Mouse (Mus musculus): ENCODE measurements around the gene Itprid1. TPM values are rescaled to one million over a fixed set of nuclear protein-coding genes. Genes with fewer than 3 reads are reported as not detected.

Itprid1 gene
- polyA plus RNA-seq, 1 experiment from 2014 or later: 0.40 TPM

DNA sequence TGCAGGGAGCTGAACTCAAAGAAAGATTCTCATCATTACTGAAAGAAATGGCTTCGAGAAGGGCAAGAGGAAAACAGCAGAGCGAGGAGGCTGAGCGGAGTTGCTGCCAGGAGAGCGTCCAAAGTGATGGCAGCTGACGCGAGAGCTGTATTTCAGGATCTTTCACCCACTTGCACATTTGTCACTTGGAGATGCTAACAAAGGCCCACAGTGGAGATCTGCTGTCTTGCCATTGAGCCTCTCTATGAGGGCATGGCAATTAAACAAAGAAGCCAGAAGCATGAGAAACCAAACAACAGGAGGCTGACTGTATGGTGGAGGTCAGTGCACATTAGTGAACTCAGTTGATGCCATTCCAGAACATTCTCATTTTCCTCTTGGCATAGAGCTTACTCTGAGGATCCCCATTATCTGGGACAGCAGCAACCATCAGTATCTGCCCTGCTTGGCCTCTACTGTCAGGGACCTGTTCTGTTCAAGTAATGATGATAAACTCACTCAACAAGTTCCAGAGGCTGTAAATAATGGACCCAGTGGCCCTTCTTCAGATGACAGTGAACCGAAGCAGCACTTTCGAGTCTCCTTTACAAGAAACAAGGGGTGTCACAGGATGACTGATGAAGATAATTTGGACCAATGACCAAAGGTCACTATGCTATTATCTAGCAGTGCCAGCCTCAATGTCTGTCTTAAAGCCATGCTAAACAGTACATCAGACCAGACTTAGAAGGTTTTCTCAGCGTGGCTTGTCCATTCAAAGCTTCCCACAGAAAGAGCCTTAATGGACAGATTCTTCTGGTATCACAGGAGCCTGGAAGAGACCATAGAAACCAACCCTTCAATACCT is 31.2 kb upstream of the Itprid1 start:
- 70% methylated on average over 9 of the region's 9 CpGs for WGBS
- Histone ChIP-seq H3K4me3 (replicated peaks; ENCODE audit: low read length) (no peak overlapping the region), H3K4me2 (ENCODE audit: low read depth, low read length) (no peak overlapping the region), H3K27me3 (ENCODE audit: control insufficient read depth, insufficient read depth, low read length) (no peaks in the 10 kb centered on the region), H3K4me1 (ENCODE audit: control insufficient read depth, insufficient read depth, low read length) (no peaks in the 10 kb centered on the region), H3K36me3 (ENCODE audit: control insufficient read depth, insufficient read depth, low read length) (no peaks in the 10 kb centered on the region), H3K9me3 (replicated peaks; ENCODE audit: control insufficient read depth, low read length) (no peaks in the 10 kb centered on the region), H3K9ac (ENCODE audit: low read length) (no peak overlapping the region), H3K27ac (ENCODE audit: low read length) (no peak overlapping the region)
- no peak for ATAC-seq (ENCODE audit: insufficient read depth, low FRiP score)

DNA sequence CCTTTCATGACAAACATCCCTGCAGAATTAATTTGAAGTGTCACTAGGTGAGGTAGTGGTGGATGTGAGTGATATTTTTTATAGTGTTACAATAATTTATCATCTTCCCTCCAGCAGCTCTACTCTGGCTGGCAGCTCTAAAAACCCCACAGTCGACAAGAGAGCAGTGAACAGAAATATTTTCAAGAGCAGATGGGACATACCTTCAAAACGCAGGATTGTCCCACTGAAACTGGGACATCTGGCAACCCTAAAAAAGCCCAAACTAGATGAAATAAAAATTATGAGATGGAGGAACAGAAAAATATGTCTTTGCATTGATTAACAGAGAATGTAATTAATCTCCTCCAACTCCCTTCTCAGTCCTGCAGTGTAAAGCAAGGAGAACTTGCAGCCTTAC is 30.2 kb upstream of the Itprid1 start:
- ATAC-seq (ENCODE audit: insufficient read depth, low FRiP score): no peak

DNA sequence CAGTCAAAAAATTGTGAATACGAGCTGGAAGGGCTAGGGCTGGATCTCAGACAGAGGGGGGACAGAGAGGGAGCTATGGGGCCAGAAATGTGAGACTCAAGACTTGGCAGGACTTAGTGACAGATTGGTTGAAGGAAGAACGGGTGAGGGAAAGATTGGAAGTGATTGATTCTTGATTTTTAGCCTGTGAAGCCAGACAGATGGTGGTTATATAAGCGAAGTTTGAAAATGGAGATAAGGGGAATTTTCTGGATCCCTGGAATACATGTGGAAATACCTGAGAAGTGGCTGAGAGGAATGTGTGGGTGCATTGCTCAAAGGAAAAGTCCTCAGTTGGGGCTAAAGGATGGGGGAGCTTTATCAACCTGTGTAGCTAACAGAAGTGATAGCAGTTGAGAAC is 28.0 kb upstream of the Itprid1 start:
- Histone ChIP-seq H3K4me2 (ENCODE audit: low read depth, low read length) (no peak overlapping the region), H3K4me1 (ENCODE audit: control insufficient read depth, insufficient read depth, low read length) (no peaks in the 10 kb centered on the region), H3K9ac (ENCODE audit: low read length) (no peak overlapping the region), H3K36me3 (ENCODE audit: control insufficient read depth, insufficient read depth, low read length) (no peaks in the 10 kb centered on the region), H3K9me3 (replicated peaks; ENCODE audit: control insufficient read depth, low read length) (no peaks in the 10 kb centered on the region), H3K4me3 (replicated peaks; ENCODE audit: low read length) (no peak overlapping the region), H3K27me3 (ENCODE audit: control insufficient read depth, insufficient read depth, low read length) (no peaks in the 10 kb centered on the region), H3K27ac (ENCODE audit: low read length) (no peak overlapping the region)
- no peak for ATAC-seq (ENCODE audit: insufficient read depth, low FRiP score)
- 51% methylated on average over 3 of the region's 3 CpGs for WGBS

More for the DNA sequence above, 30.2 kb upstream of the Itprid1 start:
- H3K27me3 ChIP-seq (ENCODE audit: control insufficient read depth, insufficient read depth, low read length): no peaks in the 10 kb centered on the region
- H3K9me3 ChIP-seq (replicated peaks; ENCODE audit: control insufficient read depth, low read length): no peaks in the 10 kb centered on the region
- no peaks in the 10 kb centered on the region for H3K36me3 ChIP-seq (ENCODE audit: control insufficient read depth, insufficient read depth, low read length)
- no peak overlapping the region for H3K9ac ChIP-seq (ENCODE audit: low read length)
- no peak overlapping the region for H3K4me2 ChIP-seq (ENCODE audit: low read depth, low read length)
- no peak overlapping the region for H3K4me3 ChIP-seq (replicated peaks; ENCODE audit: low read length)
- no peak overlapping the region for H3K27ac ChIP-seq (ENCODE audit: low read length)
- H3K4me1 ChIP-seq (ENCODE audit: control insufficient read depth, insufficient read depth, low read length): no peaks in the 10 kb centered on the region
- WGBS: 67% methylated on average over 2 of the region's 2 CpGs

DNA sequence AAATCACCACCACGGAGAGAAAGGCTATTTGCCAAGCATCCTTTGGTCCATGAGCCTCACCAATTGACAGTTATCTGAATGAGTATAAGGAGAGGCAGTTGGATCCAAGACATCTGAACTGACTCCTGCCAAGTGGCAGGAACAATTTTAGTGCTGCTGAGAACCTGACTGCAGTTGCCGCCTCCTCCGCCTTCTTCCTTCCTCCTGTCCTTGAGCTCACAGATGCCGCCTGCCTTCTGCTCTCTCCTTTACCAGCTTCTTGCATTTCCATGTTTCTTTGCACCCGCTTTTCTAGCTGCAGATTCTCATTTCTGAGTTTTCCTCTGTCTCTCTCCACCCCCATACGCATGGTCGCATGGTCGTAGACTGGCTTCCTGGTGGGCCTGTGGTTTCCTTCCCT is 25.5 kb upstream of the Itprid1 start:
- Histone ChIP-seq H3K9me3 (replicated peaks; ENCODE audit: control insufficient read depth, low read length) (no peaks in the 10 kb centered on the region), H3K9ac (ENCODE audit: low read length) (no peak overlapping the region), H3K4me1 (ENCODE audit: control insufficient read depth, insufficient read depth, low read length) (peaks cover 2% of the 10 kb centered on the region; the same call in 1 of the 2 replicates), H3K4me2 (ENCODE audit: low read depth, low read length) (no peak overlapping the region), H3K27ac (ENCODE audit: low read length) (no peak overlapping the region), H3K36me3 (ENCODE audit: control insufficient read depth, insufficient read depth, low read length) (no peaks in the 10 kb centered on the region), H3K4me3 (replicated peaks; ENCODE audit: low read length) (no peak overlapping the region), H3K27me3 (ENCODE audit: control insufficient read depth, insufficient read depth, low read length) (no peaks in the 10 kb centered on the region)
- ATAC-seq (ENCODE audit: insufficient read depth, low FRiP score): no peak
- WGBS: 82% methylated on average over 8 of the region's 8 CpGs

DNA sequence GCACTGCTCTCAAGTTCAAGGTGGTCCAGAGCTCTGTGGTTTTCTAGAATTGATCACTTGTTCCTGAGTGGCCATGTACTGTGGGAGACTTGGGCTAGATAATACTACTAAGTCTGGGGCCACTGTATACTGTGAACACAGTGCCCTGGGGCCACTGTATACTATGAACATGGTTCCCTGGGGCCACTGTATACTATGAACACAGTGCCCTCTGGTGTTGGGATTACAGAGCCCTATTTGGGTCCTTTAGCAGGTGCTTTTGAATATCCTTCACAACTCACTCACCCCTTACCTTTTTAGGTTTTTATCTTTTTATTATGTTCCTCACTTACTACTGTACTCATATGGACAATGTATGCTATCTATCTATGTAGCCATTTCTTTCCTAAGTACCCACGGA is 24.3 kb upstream of the Itprid1 start:
- Histone ChIP-seq H3K27ac (ENCODE audit: low read length) (no peak overlapping the region), H3K9me3 (replicated peaks; ENCODE audit: control insufficient read depth, low read length) (no peaks in the 10 kb centered on the region), H3K27me3 (ENCODE audit: control insufficient read depth, insufficient read depth, low read length) (no peaks in the 10 kb centered on the region), H3K9ac (ENCODE audit: low read length) (no peak overlapping the region), H3K4me3 (replicated peaks; ENCODE audit: low read length) (no peak overlapping the region), H3K36me3 (ENCODE audit: control insufficient read depth, insufficient read depth, low read length) (no peaks in the 10 kb centered on the region), H3K4me2 (ENCODE audit: low read depth, low read length) (no peak overlapping the region), H3K4me1 (ENCODE audit: control insufficient read depth, insufficient read depth, low read length) (peaks cover 2% of the 10 kb centered on the region; the same call in 1 of the 2 replicates)
- 69% methylated on average over 1 of the region's 1 CpGs for WGBS
- no peak for ATAC-seq (ENCODE audit: insufficient read depth, low FRiP score)

DNA sequence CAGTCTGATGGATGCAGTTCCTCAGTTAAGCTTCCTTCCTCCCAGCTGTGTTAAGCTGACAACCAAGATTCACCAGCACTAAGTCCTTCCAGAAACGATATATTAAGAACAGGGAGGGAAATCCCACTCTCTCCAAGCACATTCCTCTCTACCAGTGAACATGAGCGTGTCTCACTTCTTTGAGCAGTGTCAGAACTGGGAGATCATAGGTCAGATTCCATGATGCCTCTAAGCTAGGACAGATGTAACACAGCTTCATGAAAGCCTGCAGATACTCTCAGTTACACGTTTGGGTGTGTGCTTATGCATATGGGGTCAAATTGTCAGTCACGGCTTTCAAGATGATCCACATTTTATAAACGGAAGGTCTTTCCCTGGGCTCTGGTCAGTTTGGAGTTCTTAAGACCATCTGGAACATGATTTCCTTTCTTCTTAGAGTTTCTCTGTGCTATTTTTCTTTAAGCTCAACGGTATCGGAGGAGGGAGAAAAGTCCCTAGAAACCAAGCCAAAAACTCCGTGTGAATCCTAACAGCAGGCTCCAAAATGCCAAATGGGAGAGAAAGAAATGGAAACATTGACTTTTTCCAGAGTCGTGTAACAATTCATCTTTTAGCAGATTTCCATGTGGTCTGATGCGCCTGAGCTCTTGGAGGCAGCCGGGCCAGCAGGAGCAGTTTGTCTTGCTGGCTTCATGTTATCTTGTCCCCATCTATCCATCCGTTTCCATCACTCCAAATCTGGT is 22.3 kb upstream of the Itprid1 start:
- H3K4me2 ChIP-seq (ENCODE audit: low read depth, low read length): no peak overlapping the region
- H3K36me3 ChIP-seq (ENCODE audit: control insufficient read depth, insufficient read depth, low read length): no peaks in the 10 kb centered on the region
- WGBS: 42% methylated on average over 12 of the region's 12 CpGs
- no peak overlapping the region for H3K9ac ChIP-seq (ENCODE audit: low read length)
- H3K4me3 ChIP-seq (replicated peaks; ENCODE audit: low read length): no peak overlapping the region
- ATAC-seq (ENCODE audit: insufficient read depth, low FRiP score): peak; percentile 78; the same call in 1 of the 2 replicates
- H3K9me3 ChIP-seq (replicated peaks; ENCODE audit: control insufficient read depth, low read length): no peaks in the 10 kb centered on the region
- peaks cover 2% of the 10 kb centered on the region; the same call in 1 of the 2 replicates for H3K4me1 ChIP-seq (ENCODE audit: control insufficient read depth, insufficient read depth, low read length)
- no peak overlapping the region for H3K27ac ChIP-seq (ENCODE audit: low read length)
- H3K27me3 ChIP-seq (ENCODE audit: control insufficient read depth, insufficient read depth, low read length): no peaks in the 10 kb centered on the region

DNA sequence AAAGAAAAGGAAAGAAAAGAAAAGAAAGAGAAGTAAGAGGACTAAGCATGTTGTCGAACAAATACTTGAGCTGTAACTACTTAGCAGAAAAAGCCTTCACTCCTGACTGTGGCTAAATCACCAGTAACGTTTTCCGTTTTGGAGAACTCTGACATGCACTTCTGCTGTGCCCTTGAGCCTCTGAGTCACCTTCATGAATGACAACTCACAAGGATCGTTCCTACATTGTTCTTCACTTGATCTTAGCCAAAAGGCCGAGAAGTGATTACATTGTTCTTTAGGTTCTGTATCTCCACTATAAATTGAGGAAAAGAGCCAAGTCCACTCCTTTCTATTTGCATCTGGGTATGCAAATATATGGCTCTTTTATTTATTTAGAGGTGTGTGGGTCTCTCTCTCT is 19.8 kb upstream of the Itprid1 start:
- Histone ChIP-seq H3K27me3 (ENCODE audit: control insufficient read depth, insufficient read depth, low read length) (no peaks in the 10 kb centered on the region), H3K4me1 (ENCODE audit: control insufficient read depth, insufficient read depth, low read length) (peaks cover 2% of the 10 kb centered on the region; the same call in 1 of the 2 replicates), H3K27ac (ENCODE audit: low read length) (no peak overlapping the region), H3K4me3 (replicated peaks; ENCODE audit: low read length) (no peak overlapping the region), H3K4me2 (ENCODE audit: low read depth, low read length) (no peak overlapping the region), H3K9ac (ENCODE audit: low read length) (no peak overlapping the region), H3K36me3 (ENCODE audit: control insufficient read depth, insufficient read depth, low read length) (no peaks in the 10 kb centered on the region), H3K9me3 (replicated peaks; ENCODE audit: control insufficient read depth, low read length) (no peaks in the 10 kb centered on the region)
- 70% methylated on average over 5 of the region's 5 CpGs for whole genome bisulfite sequencing
- ATAC-seq (ENCODE audit: insufficient read depth, low FRiP score): no peak

DNA sequence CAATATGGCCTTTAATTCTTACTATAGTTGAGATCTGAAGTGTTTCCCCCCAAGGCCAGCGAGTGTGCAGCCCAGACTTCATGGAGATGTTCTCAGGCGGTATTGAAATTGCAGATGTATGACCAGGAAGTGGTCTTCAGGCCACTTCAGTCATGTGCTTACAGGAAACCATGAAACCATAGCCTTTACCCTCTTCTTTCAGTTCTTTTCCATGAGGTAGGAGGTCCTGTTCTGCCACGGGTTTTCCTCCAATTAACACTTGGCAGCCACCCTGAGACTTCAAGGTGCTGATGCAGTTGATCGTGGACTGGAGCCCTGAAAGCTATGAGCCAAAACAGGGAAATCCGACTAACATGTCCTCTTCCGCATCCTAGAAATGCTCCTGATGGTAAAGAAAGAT is 7.0 kb upstream of the Itprid1 start:
- no peaks in the 10 kb centered on the region for H3K4me1 ChIP-seq (ENCODE audit: control insufficient read depth, insufficient read depth, low read length)
- H3K4me3 ChIP-seq (replicated peaks; ENCODE audit: low read length): no peak overlapping the region
- no peak overlapping the region for H3K27ac ChIP-seq (ENCODE audit: low read length)
- H3K9me3 ChIP-seq (replicated peaks; ENCODE audit: control insufficient read depth, low read length): no peaks in the 10 kb centered on the region
- H3K36me3 ChIP-seq (ENCODE audit: control insufficient read depth, insufficient read depth, low read length): no peaks in the 10 kb centered on the region
- H3K27me3 ChIP-seq (ENCODE audit: control insufficient read depth, insufficient read depth, low read length): no peaks in the 10 kb centered on the region
- no peak overlapping the region for H3K9ac ChIP-seq (ENCODE audit: low read length)
- no peak overlapping the region for H3K4me2 ChIP-seq (ENCODE audit: low read depth, low read length)
- ATAC-seq (ENCODE audit: insufficient read depth, low FRiP score): no peak
- 90% methylated on average over 6 of the region's 6 CpGs for WGBS

DNA sequence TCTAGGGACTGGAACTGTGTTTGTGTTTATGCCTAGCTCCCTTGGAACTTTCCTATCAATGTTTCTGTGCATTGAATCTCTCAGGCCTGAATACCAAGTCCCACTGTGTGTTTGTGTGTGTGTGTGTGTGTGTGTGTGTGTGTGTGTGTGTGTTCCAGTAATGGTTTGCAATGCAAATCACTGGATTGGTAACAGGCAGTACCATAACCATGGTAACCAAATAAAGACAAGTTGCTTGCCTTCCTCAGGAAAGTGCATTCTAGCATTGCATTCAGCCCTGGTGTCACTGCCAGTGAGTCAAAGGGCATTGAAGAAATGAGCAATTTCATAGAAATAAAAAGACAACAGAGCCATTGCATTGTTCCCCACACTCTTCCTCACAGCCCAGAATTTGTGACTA is 15.9 kb downstream of the Itprid1 start:
- ATAC-seq (ENCODE audit: insufficient read depth, low FRiP score): no peak
- no peaks in the 10 kb centered on the region for H3K27me3 ChIP-seq (ENCODE audit: control insufficient read depth, insufficient read depth, low read length)

More for the DNA sequence above, 15.9 kb downstream of the Itprid1 start:
- Histone ChIP-seq H3K4me3 (replicated peaks; ENCODE audit: low read length) (no peak overlapping the region), H3K4me2 (ENCODE audit: low read depth, low read length) (no peak overlapping the region), H3K9me3 (replicated peaks; ENCODE audit: control insufficient read depth, low read length) (no peaks in the 10 kb centered on the region), H3K4me1 (ENCODE audit: control insufficient read depth, insufficient read depth, low read length) (no peaks in the 10 kb centered on the region), H3K9ac (ENCODE audit: low read length) (no peak overlapping the region), H3K36me3 (ENCODE audit: control insufficient read depth, insufficient read depth, low read length) (no peaks in the 10 kb centered on the region), H3K27ac (ENCODE audit: low read length) (no peak overlapping the region)
